Mouse (Mus musculus) forebrain, embryonic 11.5 days (tissue): Measurements from ENCODE around the gene Ccnd1. TPM values are rescaled to one million over a fixed set of nuclear protein-coding genes. Genes with fewer than 3 reads are reported as not detected.

Experiments
- ATAC-seq: fragments of 200-750 bp; cut with Nextera tagmentation; replicated peaks from 2 replicates; pipeline ENCODE4 v1.8.0; 2017; ENCODE audit warnings: moderate TSS enrichment; ENCODE audit not compliant: low FRiP score
- DNase-seq: peaks from one replicate; pipeline ENCODE4 v3.0.0-alpha.2; 2017; ENCODE audit warnings: low spot score
- H3K27ac ChIP-seq: fragments of 300-500 bp; sonication (generic); 2 replicates; pipeline ENCODE4 v1.5.1; 2014; ENCODE audit warnings: low read depth, low read length
- H3K27me3 ChIP-seq: fragments of 300-500 bp; sonication (generic); 2 replicates; pipeline ENCODE4 v1.6.1; 2014; ENCODE audit warnings: mild to moderate bottlenecking, low read length, mixed read lengths; ENCODE audit not compliant: control insufficient read depth, insufficient read depth
- H3K36me3 ChIP-seq: fragments of 300-500 bp; sonication (generic); 2 replicates; pipeline ENCODE4 v1.6.1; 2014; ENCODE audit warnings: mild to moderate bottlenecking, low read length, moderate library complexity, mixed read lengths; ENCODE audit not compliant: control insufficient read depth, insufficient read depth
- H3K4me1 ChIP-seq: fragments of 300-500 bp; sonication (generic); replicated peaks from 2 replicates; pipeline ENCODE4 v1.6.1; 2014; ENCODE audit warnings: low read length, mixed read lengths; ENCODE audit not compliant: control insufficient read depth, insufficient read depth
- H3K4me2 ChIP-seq: fragments of 300-500 bp; sonication (generic); 2 replicates; pipeline ENCODE4 v1.6.1; 2014; ENCODE audit warnings: low read depth, mild to moderate bottlenecking, low read length, moderate library complexity, mixed read lengths; ENCODE audit not compliant: severe bottlenecking
- H3K4me3 ChIP-seq: fragments of 300-500 bp; sonication (generic); 2 replicates; pipeline ENCODE4 v1.5.1; 2014; ENCODE audit warnings: low read depth, low read length
- H3K9ac ChIP-seq: fragments of 300-500 bp; sonication (generic); 2 replicates; pipeline ENCODE4 v1.6.1; 2014; ENCODE audit warnings: low read length
- H3K9me3 ChIP-seq: fragments of 300-500 bp; sonication (generic); 2 replicates; pipeline ENCODE4 v1.6.1; 2016; ENCODE audit warnings: low read length, mixed read lengths; ENCODE audit not compliant: control insufficient read depth
- WGBS: fragments of 180-500 bp; shearing (Covaris S2); extraction: QIAGEN DNeasy Blood & Tissue Kit; methylation state at CpG from one replicate; pipeline ENCODE4 v1.1.7; 2014; 5-methylcytosine and 5-hydroxymethylcytosine counted together
- polyA plus RNA-seq: library from polyadenylated mRNA; unstranded; fragments of >200 nt; fragmentation: Nextera tagmentation; extraction: Ambion mirVana; gene quantifications from 2 replicates; pipeline ENCODE4 v1.2.1, GENCODE M21; 2014

Ccnd1 gene
- polyA plus RNA-seq, 1 experiment from 2014 or later, result 238 TPM

- Histone ChIP-seq H3K4me3 (peak overlapping the region; percentile 80), H3K9me3 (no peaks in the 10 kb centered on the region), H3K9ac (peak overlapping the region; percentile 64), H3K27ac (peak overlapping the region; percentile 98), H3K27me3 (no peaks in the 10 kb centered on the region), H3K4me2 (peak overlapping the region; percentile 61), H3K36me3 (peaks cover 1% of the 10 kb centered on the region; the same call in 1 of the 2 replicates), H3K4me1 (peaks cover 14% of the 10 kb centered on the region)
- peak; percentile 79 for DNase-seq
- under 1% methylated on average over 35 of the region's 35 CpGs for WGBS
- ATAC-seq, result peak; percentile 13
These were observed 2.5 kb upstream of the Ccnd1 start for GRCm38 (mm10) chr7:144942071-144942743.

DNA sequence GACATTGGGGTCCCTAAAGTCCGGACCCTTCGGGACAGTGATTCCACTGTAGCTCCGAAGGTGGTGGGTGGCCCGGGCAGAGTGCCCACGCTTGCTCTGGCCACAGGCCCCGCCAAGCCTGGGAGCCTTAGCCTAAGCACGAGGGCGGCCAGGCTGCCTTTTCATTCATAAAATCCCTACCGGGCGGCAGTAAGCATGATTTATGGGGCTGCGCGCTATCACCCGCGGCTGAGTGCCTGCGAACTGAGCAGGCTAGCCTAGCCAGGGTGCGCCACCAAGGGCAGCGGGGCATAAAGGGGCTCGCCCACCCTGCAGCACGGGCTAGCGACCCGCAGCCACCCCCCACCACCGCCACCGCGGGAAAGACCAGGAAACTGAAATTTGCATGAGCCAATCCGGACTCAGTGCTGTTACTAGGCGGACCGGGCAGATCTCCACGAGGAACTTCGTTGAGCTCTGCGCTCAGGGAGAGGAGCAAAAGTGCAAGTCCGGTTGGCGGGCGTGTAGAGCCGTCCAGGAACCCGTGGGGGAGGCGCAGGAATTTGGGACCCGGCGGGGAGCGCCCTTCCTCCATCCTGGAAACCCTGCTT, 1.6 kb upstream of the Ccnd1 start:
- peak overlapping the region; percentile 79 for H3K9ac ChIP-seq
- under 1% methylated on average over 39 of the region's 39 CpGs for WGBS
- peak; percentile 70 for ATAC-seq
- H3K27ac ChIP-seq, result peak overlapping the region; percentile 98
- H3K4me2 ChIP-seq, result peak overlapping the region; percentile 61
- H3K36me3 ChIP-seq, result peaks cover 10% of the 10 kb centered on the region; the same call in 1 of the 2 replicates
- DNase-seq, result peak; percentile 96
- H3K9me3 ChIP-seq, result no peaks in the 10 kb centered on the region
- peaks cover 20% of the 10 kb centered on the region for H3K4me1 ChIP-seq
- peak overlapping the region; percentile 80 for H3K4me3 ChIP-seq
- no peaks in the 10 kb centered on the region for H3K27me3 ChIP-seq

GRCm38 (mm10) chr7:144940585-144940984, 860 bp upstream of the Ccnd1 start:
- Histone ChIP-seq H3K4me1 (peaks cover 23% of the 10 kb centered on the region), H3K36me3 (peaks cover 10% of the 10 kb centered on the region; the same call in 1 of the 2 replicates), H3K27ac (peak overlapping the region; percentile 98), H3K9ac (peak overlapping the region; percentile 79), H3K4me2 (peak overlapping the region; percentile 61), H3K27me3 (no peaks in the 10 kb centered on the region), H3K9me3 (no peaks in the 10 kb centered on the region), H3K4me3 (peak overlapping the region; percentile 80)
- ATAC-seq (no peak), DNase-seq (no peak)
- WGBS, result under 1% methylated on average over 11 of the region's 11 CpGs

- peak overlapping the region; percentile 79 for H3K9ac ChIP-seq
- H3K27me3 ChIP-seq, result no peaks in the 10 kb centered on the region
- no peaks in the 10 kb centered on the region for H3K9me3 ChIP-seq
- H3K4me1 ChIP-seq, result peaks cover 23% of the 10 kb centered on the region
- H3K36me3 ChIP-seq, result peaks cover 11% of the 10 kb centered on the region; the same call in 1 of the 2 replicates
- H3K4me2 ChIP-seq, result peak overlapping the region; percentile 61
- DNase-seq (no peak), ATAC-seq (peak; percentile 68)
- H3K27ac ChIP-seq, result peak overlapping the region; percentile 98
- WGBS, result 1% methylated on average over 22 of the region's 22 CpGs
- peak overlapping the region; percentile 80 for H3K4me3 ChIP-seq
These were observed 362 bp upstream of the Ccnd1 start for GRCm38 (mm10) chr7:144940003-144940571.

GRCm38 (mm10) chr7:144938661-144939343, 923 bp downstream of the Ccnd1 start:
- DNase-seq, result peak; percentile 73
- peak overlapping the region; percentile 61 for H3K4me2 ChIP-seq
- ATAC-seq, result no peak
- peak overlapping the region; percentile 93 for H3K27ac ChIP-seq
- no peaks in the 10 kb centered on the region for H3K27me3 ChIP-seq
- H3K4me3 ChIP-seq, result peak overlapping the region; percentile 80
- no peaks in the 10 kb centered on the region for H3K9me3 ChIP-seq
- WGBS, result 1% methylated on average over 32 of the region's 32 CpGs
- H3K36me3 ChIP-seq, result peaks cover 22% of the 10 kb centered on the region; the same call in 1 of the 2 replicates
- peaks cover 23% of the 10 kb centered on the region for H3K4me1 ChIP-seq
- H3K9ac ChIP-seq, result peak overlapping the region; percentile 93

- Histone ChIP-seq H3K9me3 (no peaks in the 10 kb centered on the region), H3K9ac (peak overlapping the region; percentile 93), H3K27me3 (no peaks in the 10 kb centered on the region), H3K4me1 (peaks cover 20% of the 10 kb centered on the region), H3K4me3 (peak overlapping the region; percentile 80), H3K36me3 (peaks cover 29% of the 10 kb centered on the region; the same call in 1 of the 2 replicates), H3K4me2 (peak overlapping the region; percentile 61), H3K27ac (peak overlapping the region; percentile 63)
- DNase-seq, result peak; percentile 71
- ATAC-seq, result no peak
- WGBS, result under 1% methylated on average over 39 of the region's 39 CpGs
These were observed 1.7 kb downstream of the Ccnd1 start for GRCm38 (mm10) chr7:144937899-144938517.

GRCm38 (mm10) chr7:144937490-144937889, 2.2 kb downstream of the Ccnd1 start:
- no peak overlapping the region for H3K27ac ChIP-seq
- peaks cover 15% of the 10 kb centered on the region for H3K4me1 ChIP-seq
- H3K9me3 ChIP-seq, result no peaks in the 10 kb centered on the region
- peaks cover 34% of the 10 kb centered on the region; the same call in 1 of the 2 replicates for H3K36me3 ChIP-seq
- peak; percentile 95 for DNase-seq
- ATAC-seq, result no peak; the same call in 1 of the 2 replicates
- WGBS, result 3% methylated on average over 20 of the region's 20 CpGs
- H3K27me3 ChIP-seq, result no peaks in the 10 kb centered on the region
- peak overlapping the region; percentile 80 for H3K4me3 ChIP-seq
- H3K9ac ChIP-seq, result peak overlapping the region; percentile 93
- H3K4me2 ChIP-seq, result peak overlapping the region; percentile 61
